Mouse (Mus musculus): Measurements from ENCODE around the gene Gnao1. TPM values are rescaled to one million over a fixed set of nuclear protein-coding genes. Genes with fewer than 3 reads are reported as not detected.
A peak's percentile ranks its signal among the peaks of the same experiment; 100 is the strongest.

The Gnao1 gene
- polyA plus RNA-seq, 1 experiment from 2014 or later = 2.8 TPM

- H3K9me3 ChIP-seq (ENCODE audit: low read length) = no peaks in the 10 kb centered on the region
- no peaks in the 10 kb centered on the region for H3K4me1 ChIP-seq (ENCODE audit: insufficient read depth, low read length)
- no peak overlapping the region for H3K4me3 ChIP-seq (ENCODE audit: low read length)
- no peaks in the 10 kb centered on the region for H3K27me3 ChIP-seq (ENCODE audit: insufficient read depth, low read length)
- H3K9ac ChIP-seq (replicated peaks; ENCODE audit: low read length) = no peak overlapping the region
- no peak overlapping the region for H3K27ac ChIP-seq (ENCODE audit: low read length)
- WGBS = 73% methylated on average over 4 of the region's 4 CpGs
- 0 out of 2 replicates have a peak, but pooled peaks have one; percentile 29 for ATAC-seq (ENCODE audit: low FRiP score, low TSS enrichment)
- no peak overlapping the region for H3K4me2 ChIP-seq (replicated peaks; ENCODE audit: low read depth, low read length)
- H3K36me3 ChIP-seq (ENCODE audit: insufficient read depth, low read length) = no peaks in the 10 kb centered on the region
Observed at GRCm38 (mm10) chr8:93929233-93929632, 119.5 kb downstream of the Gnao1 start.

GRCm38 (mm10) chr8:93931336-93931735 is 121.6 kb downstream of the Gnao1 start:
- H3K9me3 ChIP-seq (ENCODE audit: low read length) = no peaks in the 10 kb centered on the region
- WGBS = 80% methylated on average over 6 of the region's 6 CpGs
- no peaks in the 10 kb centered on the region for H3K36me3 ChIP-seq (ENCODE audit: insufficient read depth, low read length)
- H3K4me1 ChIP-seq (ENCODE audit: insufficient read depth, low read length) = no peaks in the 10 kb centered on the region
- no peaks in the 10 kb centered on the region for H3K27me3 ChIP-seq (ENCODE audit: insufficient read depth, low read length)
- H3K4me2 ChIP-seq (replicated peaks; ENCODE audit: low read depth, low read length) = no peak overlapping the region
- H3K9ac ChIP-seq (replicated peaks; ENCODE audit: low read length) = no peak overlapping the region
- H3K4me3 ChIP-seq (ENCODE audit: low read length) = no peak overlapping the region
- no peak for ATAC-seq (ENCODE audit: low FRiP score, low TSS enrichment)
- no peak overlapping the region for H3K27ac ChIP-seq (ENCODE audit: low read length)

DNA sequence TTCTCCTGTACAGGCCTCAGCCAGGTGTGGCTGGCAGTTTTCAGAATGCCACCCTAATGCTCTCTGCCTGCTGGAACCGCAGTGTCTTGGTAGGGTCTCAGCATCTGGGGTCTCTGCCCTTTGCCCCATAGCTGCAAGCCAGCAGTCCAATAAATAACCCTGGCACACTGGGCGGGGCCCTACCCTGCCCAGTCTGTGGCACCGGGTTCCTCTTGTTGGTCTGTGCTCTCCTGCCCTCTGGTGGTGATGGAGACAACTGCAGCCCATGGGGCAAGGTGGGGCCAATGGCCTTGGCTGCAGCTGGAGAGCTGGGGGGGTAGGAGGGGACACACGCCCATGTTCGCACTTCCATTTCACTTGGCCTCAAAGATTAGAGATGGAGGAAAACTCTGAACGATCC is 123.1 kb downstream of the Gnao1 start:
- no peaks in the 10 kb centered on the region for H3K9me3 ChIP-seq (ENCODE audit: low read length)
- no peak overlapping the region for H3K27ac ChIP-seq (ENCODE audit: low read length)
- H3K36me3 ChIP-seq (ENCODE audit: insufficient read depth, low read length) = no peaks in the 10 kb centered on the region
- H3K4me2 ChIP-seq (replicated peaks; ENCODE audit: low read depth, low read length) = no peak overlapping the region
- no peaks in the 10 kb centered on the region for H3K27me3 ChIP-seq (ENCODE audit: insufficient read depth, low read length)
- ATAC-seq (ENCODE audit: low FRiP score, low TSS enrichment) = peak; percentile 51; the same call in 1 of the 2 replicates
- WGBS = 26% methylated on average over 6 of the region's 6 CpGs
- H3K9ac ChIP-seq (replicated peaks; ENCODE audit: low read length) = no peak overlapping the region
- H3K4me1 ChIP-seq (ENCODE audit: insufficient read depth, low read length) = no peaks in the 10 kb centered on the region
- H3K4me3 ChIP-seq (ENCODE audit: low read length) = no peak overlapping the region

- WGBS = 81% methylated on average over 2 of the region's 2 CpGs
- H3K27me3 ChIP-seq (ENCODE audit: insufficient read depth, low read length) = no peaks in the 10 kb centered on the region
- no peak overlapping the region for H3K4me2 ChIP-seq (replicated peaks; ENCODE audit: low read depth, low read length)
- ATAC-seq (ENCODE audit: low FRiP score, low TSS enrichment) = no peak
- no peak overlapping the region for H3K9ac ChIP-seq (replicated peaks; ENCODE audit: low read length)
- H3K4me1 ChIP-seq (ENCODE audit: insufficient read depth, low read length) = no peaks in the 10 kb centered on the region
- no peak overlapping the region for H3K4me3 ChIP-seq (ENCODE audit: low read length)
- H3K9me3 ChIP-seq (ENCODE audit: low read length) = no peaks in the 10 kb centered on the region
- H3K27ac ChIP-seq (ENCODE audit: low read length) = no peak overlapping the region
- H3K36me3 ChIP-seq (ENCODE audit: insufficient read depth, low read length) = no peaks in the 10 kb centered on the region
Observed at GRCm38 (mm10) chr8:93933288-93933687, 123.5 kb downstream of the Gnao1 start.

- no peak overlapping the region for H3K4me2 ChIP-seq (replicated peaks; ENCODE audit: low read depth, low read length)
- no peak for ATAC-seq (ENCODE audit: low FRiP score, low TSS enrichment)
- no peaks in the 10 kb centered on the region for H3K36me3 ChIP-seq (ENCODE audit: insufficient read depth, low read length)
- WGBS = 83% methylated on average over 3 of the region's 3 CpGs
- H3K9me3 ChIP-seq (ENCODE audit: low read length) = no peaks in the 10 kb centered on the region
- no peaks in the 10 kb centered on the region for H3K27me3 ChIP-seq (ENCODE audit: insufficient read depth, low read length)
- H3K9ac ChIP-seq (replicated peaks; ENCODE audit: low read length) = no peak overlapping the region
- H3K27ac ChIP-seq (ENCODE audit: low read length) = no peak overlapping the region
- H3K4me3 ChIP-seq (ENCODE audit: low read length) = no peak overlapping the region
- no peaks in the 10 kb centered on the region; the same call in 1 of the 2 replicates for H3K4me1 ChIP-seq (ENCODE audit: insufficient read depth, low read length)
Observed at GRCm38 (mm10) chr8:93938193-93938592, 128.4 kb downstream of the Gnao1 start.

DNA sequence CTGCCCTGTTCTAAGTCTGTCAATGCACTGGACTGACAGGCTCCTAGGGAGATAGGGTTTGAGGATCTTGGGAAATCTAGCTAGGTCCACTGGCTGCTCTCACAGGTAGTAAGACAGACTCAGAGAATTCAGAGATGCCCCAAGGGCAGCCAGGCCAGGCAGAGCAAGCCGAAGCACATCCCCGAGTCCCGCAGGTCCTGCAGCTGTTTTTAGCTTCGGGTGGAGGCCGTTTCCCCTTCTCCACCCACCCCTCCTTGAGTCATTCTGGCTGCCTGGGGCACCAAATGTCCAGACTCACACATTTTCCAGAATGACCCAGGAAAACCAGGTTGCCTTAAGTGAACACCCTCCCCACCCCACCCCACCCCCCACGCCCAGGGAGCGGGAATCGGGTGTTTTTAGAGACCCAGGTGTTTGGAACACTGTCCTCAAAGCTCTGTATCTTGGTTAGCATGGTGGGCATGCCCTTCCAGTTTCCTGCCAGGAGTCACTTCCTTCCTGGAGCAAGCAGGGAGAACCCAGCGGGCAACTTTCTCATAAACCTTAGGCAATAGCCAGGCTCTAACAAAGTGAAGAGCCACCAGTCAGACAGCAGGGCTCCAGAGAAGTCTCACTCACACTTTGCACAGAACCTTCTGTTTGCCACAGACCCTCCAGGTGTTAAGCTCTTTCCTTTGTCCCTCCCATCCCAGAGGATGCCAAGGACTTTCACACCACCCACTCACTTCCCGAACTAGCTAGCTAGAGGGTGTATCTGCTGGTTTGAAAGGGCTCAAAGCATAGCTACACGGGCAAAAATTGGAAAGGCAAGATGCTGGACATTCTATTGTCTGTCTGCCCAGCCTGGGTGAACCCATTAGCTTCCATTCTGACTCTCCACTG is 131.0 kb downstream of the Gnao1 start:
- WGBS = 54% methylated on average over 11 of the region's 11 CpGs
- no peak for ATAC-seq (ENCODE audit: low FRiP score, low TSS enrichment)
- H3K36me3 ChIP-seq (ENCODE audit: insufficient read depth, low read length) = no peaks in the 10 kb centered on the region

GRCm38 (mm10) chr8:93941636-93942054 is 131.9 kb downstream of the Gnao1 start:
- no peaks in the 10 kb centered on the region for H3K36me3 ChIP-seq (ENCODE audit: insufficient read depth, low read length)
- H3K27me3 ChIP-seq (ENCODE audit: insufficient read depth, low read length) = no peaks in the 10 kb centered on the region
- H3K4me3 ChIP-seq (ENCODE audit: low read length) = no peak overlapping the region
- no peak for ATAC-seq (ENCODE audit: low FRiP score, low TSS enrichment)
- H3K9me3 ChIP-seq (ENCODE audit: low read length) = no peaks in the 10 kb centered on the region
- WGBS = 73% methylated on average over 4 of the region's 4 CpGs
- no peaks in the 10 kb centered on the region; the same call in 1 of the 2 replicates for H3K4me1 ChIP-seq (ENCODE audit: insufficient read depth, low read length)
- no peak overlapping the region for H3K27ac ChIP-seq (ENCODE audit: low read length)
- H3K4me2 ChIP-seq (replicated peaks; ENCODE audit: low read depth, low read length) = no peak overlapping the region
- H3K9ac ChIP-seq (replicated peaks; ENCODE audit: low read length) = no peak overlapping the region

More for the DNA sequence above, 131.0 kb downstream of the Gnao1 start:
- Histone ChIP-seq H3K9ac (replicated peaks; ENCODE audit: low read length) (no peak overlapping the region), H3K4me3 (ENCODE audit: low read length) (no peak overlapping the region), H3K27ac (ENCODE audit: low read length) (no peak overlapping the region), H3K4me1 (ENCODE audit: insufficient read depth, low read length) (no peaks in the 10 kb centered on the region; the same call in 1 of the 2 replicates), H3K4me2 (replicated peaks; ENCODE audit: low read depth, low read length) (no peak overlapping the region), H3K27me3 (ENCODE audit: insufficient read depth, low read length) (no peaks in the 10 kb centered on the region), H3K9me3 (ENCODE audit: low read length) (no peaks in the 10 kb centered on the region)

DNA sequence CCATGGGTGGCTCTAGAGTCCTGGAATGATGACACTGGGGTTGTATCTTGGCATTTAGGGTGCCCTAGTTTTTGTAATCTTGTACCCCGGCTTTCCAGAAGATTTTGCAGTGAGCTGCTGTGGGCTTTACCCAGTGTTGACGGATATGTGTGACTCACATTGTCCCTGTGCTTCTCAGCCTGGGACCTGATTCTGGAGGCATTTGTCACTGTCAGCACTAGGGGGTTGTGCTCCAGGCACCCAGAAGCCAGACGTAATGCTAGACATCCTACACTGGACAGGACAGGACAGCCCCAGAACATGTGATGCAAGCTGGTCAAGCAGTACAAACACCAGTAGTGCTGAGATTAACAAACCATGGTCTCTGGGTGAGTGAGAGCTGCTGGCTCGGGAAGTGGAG is 136.0 kb downstream of the Gnao1 start:
- Histone ChIP-seq H3K9ac (replicated peaks; ENCODE audit: low read length) (no peak overlapping the region), H3K9me3 (ENCODE audit: low read length) (no peaks in the 10 kb centered on the region), H3K27me3 (ENCODE audit: insufficient read depth, low read length) (no peaks in the 10 kb centered on the region), H3K4me1 (ENCODE audit: insufficient read depth, low read length) (no peaks in the 10 kb centered on the region), H3K27ac (ENCODE audit: low read length) (no peak overlapping the region), H3K36me3 (ENCODE audit: insufficient read depth, low read length) (no peaks in the 10 kb centered on the region), H3K4me2 (replicated peaks; ENCODE audit: low read depth, low read length) (no peak overlapping the region), H3K4me3 (ENCODE audit: low read length) (no peak overlapping the region)
- no peak for ATAC-seq (ENCODE audit: low FRiP score, low TSS enrichment)
- WGBS = 56% methylated on average over 4 of the region's 4 CpGs

DNA sequence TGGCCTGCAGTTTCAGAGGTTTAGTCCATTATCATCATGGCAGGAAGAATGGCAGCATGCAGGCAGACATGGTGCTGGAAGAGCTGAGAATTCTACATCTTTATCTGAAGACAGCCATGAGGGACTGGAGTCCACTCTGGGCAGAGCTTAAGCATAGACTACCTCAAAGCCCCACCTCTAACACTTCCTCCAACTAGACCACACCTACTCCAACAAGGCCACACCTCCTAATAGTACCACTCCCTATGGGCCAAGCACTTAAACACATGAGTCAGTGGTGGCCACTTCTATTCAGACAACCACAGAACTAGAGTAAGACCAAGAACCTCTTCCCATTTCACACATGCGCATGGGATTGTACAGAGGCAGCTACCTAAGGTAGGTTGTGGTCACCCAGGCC is 136.6 kb downstream of the Gnao1 start:
- Histone ChIP-seq H3K4me2 (replicated peaks; ENCODE audit: low read depth, low read length) (no peak overlapping the region), H3K9me3 (ENCODE audit: low read length) (no peaks in the 10 kb centered on the region), H3K4me1 (ENCODE audit: insufficient read depth, low read length) (no peaks in the 10 kb centered on the region), H3K4me3 (ENCODE audit: low read length) (no peak overlapping the region), H3K27ac (ENCODE audit: low read length) (no peak overlapping the region), H3K36me3 (ENCODE audit: insufficient read depth, low read length) (no peaks in the 10 kb centered on the region), H3K27me3 (ENCODE audit: insufficient read depth, low read length) (no peaks in the 10 kb centered on the region), H3K9ac (replicated peaks; ENCODE audit: low read length) (no peak overlapping the region)
- WGBS = 96% methylated on average over 1 of the region's 1 CpGs
- ATAC-seq (ENCODE audit: low FRiP score, low TSS enrichment) = no peak

DNA sequence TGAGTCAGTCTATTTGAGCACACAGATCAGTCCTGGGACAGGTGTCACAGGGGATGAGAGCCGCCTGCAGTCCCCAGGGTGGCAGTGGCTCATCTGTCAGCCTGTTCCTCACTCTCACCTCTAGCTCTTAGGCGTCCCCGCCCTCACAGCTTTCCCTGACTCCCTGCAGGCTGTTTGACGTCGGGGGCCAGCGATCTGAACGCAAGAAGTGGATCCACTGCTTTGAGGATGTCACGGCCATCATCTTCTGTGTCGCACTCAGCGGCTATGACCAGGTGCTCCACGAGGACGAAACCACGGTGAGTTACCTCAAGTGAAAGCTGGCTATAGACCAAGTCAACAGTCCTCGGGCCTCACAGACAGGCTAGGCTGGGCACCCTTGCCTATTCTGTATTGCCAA is 140.4 kb downstream of the Gnao1 start:
- no peak for ATAC-seq (ENCODE audit: low FRiP score, low TSS enrichment)
- H3K9me3 ChIP-seq (ENCODE audit: low read length) = no peaks in the 10 kb centered on the region
- WGBS = 77% methylated on average over 14 of the region's 14 CpGs
- H3K36me3 ChIP-seq (ENCODE audit: insufficient read depth, low read length) = no peaks in the 10 kb centered on the region
- no peaks in the 10 kb centered on the region for H3K27me3 ChIP-seq (ENCODE audit: insufficient read depth, low read length)
- H3K4me2 ChIP-seq (replicated peaks; ENCODE audit: low read depth, low read length) = no peak overlapping the region
- no peak overlapping the region for H3K4me3 ChIP-seq (ENCODE audit: low read length)
- H3K9ac ChIP-seq (replicated peaks; ENCODE audit: low read length) = no peak overlapping the region
- H3K27ac ChIP-seq (ENCODE audit: low read length) = no peak overlapping the region
- no peaks in the 10 kb centered on the region for H3K4me1 ChIP-seq (ENCODE audit: insufficient read depth, low read length)
